Mouse (Mus musculus) adrenal gland (tissue): ENCODE measurements around the gene Cars2.
"Not testable (repeated sequence)": the region's sequence is repeated elsewhere in the genome, so short reads cannot be mapped to it uniquely, and the experiment has no call there.

Experiments used
- intact Hi-C: fragments of 180-260 bp; cut with DNase I; formaldehyde crosslinking; loops from one replicate; pipeline ENCODE4 v1.15.1; 2025

The Cars2 gene

GRCm38 (mm10) chr8:11516292-11516691, 34.3 kb downstream of the Cars2 start:
- intact Hi-C loops: no loop called here

GRCm38 (mm10) chr8:11513247-11513646, 37.3 kb downstream of the Cars2 start:
- intact Hi-C loops: no loop called here

GRCm38 (mm10) chr8:11512711-11513110, 37.9 kb downstream of the Cars2 start:
- intact Hi-C loops: no loop called here

GRCm38 (mm10) chr8:11510971-11511370, 39.6 kb downstream of the Cars2 start:
- intact Hi-C loops: no loop called here

GRCm38 (mm10) chr8:11508880-11509279, 41.7 kb downstream of the Cars2 start:
- intact Hi-C loops: no loop called here

GRCm38 (mm10) chr8:11506802-11507201, 43.8 kb downstream of the Cars2 start:
- intact Hi-C loops: loop anchor here (2.0 kb wide), 1 partner anchor 108 kb away; no protein-coding TSS in a partner anchor

GRCm38 (mm10) chr8:11506074-11506473, 44.5 kb downstream of the Cars2 start:
- intact Hi-C loops: loop anchor here (2.0 kb wide), 1 partner anchor 109 kb away; no protein-coding TSS in a partner anchor

- intact Hi-C loops: no loop called here
Measured at GRCm38 (mm10) chr8:11503476-11504232, 46.9 kb downstream of the Cars2 start.

GRCm38 (mm10) chr8:11498786-11499485, 51.6 kb downstream of the Cars2 start:
- intact Hi-C loops: no loop called here

GRCm38 (mm10) chr8:11498281-11498680, 52.3 kb downstream of the Cars2 start:
- intact Hi-C loops: no loop called here

- intact Hi-C loops: no loop called here
Measured at GRCm38 (mm10) chr8:11497017-11497990, 53.3 kb downstream of the Cars2 start, which contains the start of gene Naxd. Naxd (plus strand) TSS chr8:11497506.

- intact Hi-C loops: not testable (repeated sequence)
Measured at GRCm38 (mm10) chr8:11492340-11492739, 58.2 kb downstream of the Cars2 start.

GRCm38 (mm10) chr8:11487229-11487628, 63.4 kb downstream of the Cars2 start:
- intact Hi-C loops: no loop called here

- intact Hi-C loops: no loop called here
Measured at GRCm38 (mm10) chr8:11486142-11486541, 64.4 kb downstream of the Cars2 start.

- intact Hi-C loops: loop anchor here (5.0 kb wide), 1 partner anchor 50 kb away; no protein-coding TSS in a partner anchor
Measured at GRCm38 (mm10) chr8:11482537-11482936, 68.0 kb downstream of the Cars2 start.

- intact Hi-C loops: loop anchor here (5.0 kb wide), 1 partner anchor 50 kb away; no protein-coding TSS in a partner anchor
Measured at GRCm38 (mm10) chr8:11481876-11482275, 68.7 kb downstream of the Cars2 start.

GRCm38 (mm10) chr8:11479591-11479990, 71.0 kb downstream of the Cars2 start:
- intact Hi-C loops: no loop called here

- intact Hi-C loops: no loop called here
Measured at GRCm38 (mm10) chr8:11478807-11479527, 71.6 kb downstream of the Cars2 start.

GRCm38 (mm10) chr8:11477811-11478761, 72.5 kb downstream of the Cars2 start, which contains the start of gene Rab20:
Rab20 (minus strand) TSS chr8:11478710.
- intact Hi-C loops: no loop called here
